Mouse (Mus musculus) brain, embryonic 18.5 days (tissue): ENCODE measurements at regions not wholly inside any gene's neighbourhood (a gene's known extent, or its start where the extent isn't known, plus 50 kb on each side); places are given as distances from the start of the nearest gene placed in this dataset.
A peak's percentile ranks its signal among the peaks of the same experiment; 100 is the strongest.

Experiments used
- DNase-seq: peaks from one replicate; pipeline ENCODE4 v3.0.0-alpha.2; 2012; ENCODE audit warnings: low read depth, low spot score

- no peak for DNase-seq
Observed at GRCm38 (mm10) chr7:111337053-111337452, 254.2 kb upstream of the Eif4g2 start.

- DNase-seq = no peak
Observed at GRCm38 (mm10) chr7:111322901-111323300, 240.1 kb upstream of the Eif4g2 start.

- DNase-seq = no peak
Observed at GRCm38 (mm10) chr7:111319917-111320316, 237.1 kb upstream of the Eif4g2 start.

GRCm38 (mm10) chr7:111316479-111316990 lies 233.7 kb upstream of the Eif4g2 start:
- DNase-seq = no peak

DNA sequence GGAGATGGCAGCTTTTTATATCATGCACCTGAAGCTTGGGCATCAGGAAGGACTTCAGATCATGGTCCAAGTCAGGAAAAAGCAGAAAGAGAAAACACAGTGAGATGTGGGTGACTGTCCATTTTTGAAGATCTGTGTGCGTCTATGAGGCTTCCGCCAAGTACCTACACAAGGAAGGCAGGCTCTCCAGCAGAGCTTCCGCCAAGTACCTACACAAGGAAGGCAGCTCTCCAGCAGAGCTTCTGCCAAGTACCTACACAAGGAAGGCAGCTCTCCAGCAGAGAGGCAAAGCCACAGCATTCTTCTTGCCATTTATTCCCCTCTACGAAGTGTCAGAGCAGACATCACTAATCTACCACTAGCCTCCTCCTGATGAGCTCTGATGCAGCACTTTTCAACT lies 231.1 kb upstream of the Eif4g2 start:
- no peak for DNase-seq

GRCm38 (mm10) chr7:111305196-111305595 lies 222.4 kb upstream of the Eif4g2 start:
- DNase-seq = no peak

DNA sequence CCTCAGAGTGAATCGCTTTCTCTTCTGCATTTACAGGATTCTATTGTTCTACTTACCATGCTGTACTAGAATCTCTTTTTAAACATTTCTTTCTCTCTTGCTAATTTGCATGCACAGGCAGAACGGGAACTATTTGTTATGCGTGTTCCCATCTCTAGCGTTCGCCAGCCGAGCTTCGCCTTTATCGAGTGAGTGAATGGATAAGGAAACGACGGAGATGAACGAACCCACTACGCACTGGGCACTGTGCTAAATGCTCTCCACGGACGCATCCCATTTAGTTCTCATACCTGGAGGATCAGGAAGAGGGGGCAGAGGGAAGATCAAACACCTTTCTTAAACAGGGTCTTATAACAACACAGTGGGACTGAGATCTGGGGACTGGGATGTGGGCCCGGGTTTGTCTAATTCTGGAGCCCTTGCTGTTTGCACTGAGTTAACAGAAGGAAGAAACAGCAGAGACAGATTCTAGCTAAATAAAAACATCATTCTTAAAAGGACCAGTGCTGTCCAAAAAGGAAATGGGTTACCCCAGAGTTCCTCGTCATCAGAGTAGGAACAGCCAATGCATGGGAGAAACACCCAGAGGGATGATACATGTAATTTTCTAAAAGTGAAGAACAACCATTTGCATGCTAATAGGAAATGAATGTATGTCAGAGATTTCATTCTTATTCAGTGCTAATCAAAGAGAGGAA lies 219.1 kb upstream of the Eif4g2 start:
- DNase-seq = peak; percentile 55

- no peak for DNase-seq
Observed at GRCm38 (mm10) chr7:111297174-111297902, 214.5 kb upstream of the Eif4g2 start.

GRCm38 (mm10) chr7:111283411-111283955 lies 200.7 kb upstream of the Eif4g2 start:
- DNase-seq = no peak

- no peak for DNase-seq
Observed at GRCm38 (mm10) chr7:111282314-111282713, 199.5 kb upstream of the Eif4g2 start.

- no peak for DNase-seq
Observed at GRCm38 (mm10) chr7:111277703-111278102, 194.9 kb upstream of the Eif4g2 start.

DNA sequence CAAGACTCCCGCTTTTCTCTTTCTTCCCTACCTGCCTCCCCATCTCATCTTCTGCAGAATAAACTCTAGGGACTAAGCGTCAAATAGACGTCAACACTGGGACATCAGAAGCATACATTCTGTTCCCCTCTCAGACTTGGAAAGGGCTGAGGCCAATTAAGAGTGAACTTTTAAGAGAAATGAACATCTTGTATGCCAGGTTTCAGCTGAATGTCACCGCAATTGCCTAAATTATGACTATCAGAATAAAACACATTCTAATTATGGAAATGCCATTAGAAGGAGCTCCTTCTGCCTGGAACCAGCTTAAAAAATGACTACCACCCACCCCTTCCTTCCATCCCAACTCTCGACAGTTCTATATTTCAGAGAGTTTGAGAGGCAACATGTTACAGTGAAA lies 191.0 kb upstream of the Eif4g2 start:
- DNase-seq = no peak

- no peak for DNase-seq
Observed at GRCm38 (mm10) chr7:111270874-111271273, 188.0 kb upstream of the Eif4g2 start.

DNA sequence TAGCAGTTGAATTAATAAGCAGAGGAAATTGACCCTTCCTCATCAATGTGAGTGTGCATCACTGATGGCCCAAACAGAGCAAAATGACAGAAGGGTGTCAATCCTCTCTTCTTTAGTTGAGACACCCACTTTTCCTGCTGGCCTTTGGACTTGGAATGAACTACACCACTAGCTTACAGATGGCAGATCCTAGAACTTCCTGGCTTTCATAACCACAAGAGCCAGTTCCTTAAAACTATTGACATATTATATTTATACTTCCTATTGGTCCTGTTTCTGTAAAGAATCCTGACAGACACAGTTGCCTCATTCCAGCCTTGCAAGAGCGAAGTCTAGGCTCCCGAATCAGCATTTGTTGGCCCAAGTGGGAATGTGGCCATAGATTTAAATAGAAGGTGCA lies 185.4 kb upstream of the Eif4g2 start:
- no peak for DNase-seq

GRCm38 (mm10) chr7:111263302-111263701 lies 180.5 kb upstream of the Eif4g2 start:
- DNase-seq = no peak

- no peak for DNase-seq
Observed at GRCm38 (mm10) chr7:111259630-111260574, 177.1 kb upstream of the Eif4g2 start.

- no peak for DNase-seq
Observed at GRCm38 (mm10) chr7:111257842-111258241, 175.0 kb upstream of the Eif4g2 start.

DNA sequence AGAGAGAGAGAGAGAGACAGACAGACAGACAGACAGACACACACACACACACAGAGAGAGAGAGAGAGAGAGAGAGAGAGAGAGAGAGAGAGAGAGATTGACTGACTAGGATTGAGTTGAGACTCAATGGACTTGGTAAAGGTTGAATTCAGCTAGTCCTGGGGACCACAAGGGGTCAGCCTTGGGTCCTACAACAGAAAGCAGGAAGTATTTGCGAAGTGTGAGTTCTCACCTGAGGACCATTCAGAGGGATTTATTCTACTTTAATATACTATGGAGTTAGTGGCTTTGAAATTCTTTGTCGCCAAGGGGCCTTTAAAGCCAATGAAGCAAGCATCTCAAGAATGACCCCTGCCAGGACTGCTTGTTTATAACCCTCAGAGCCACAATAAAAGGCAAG lies 173.4 kb upstream of the Eif4g2 start:
- no peak for DNase-seq

GRCm38 (mm10) chr7:111249606-111250005 lies 166.8 kb upstream of the Eif4g2 start:
- peak; percentile 14 for DNase-seq

- no peak for DNase-seq
Observed at GRCm38 (mm10) chr7:111245488-111245887, 162.7 kb upstream of the Eif4g2 start.

GRCm38 (mm10) chr7:111245067-111245466 lies 162.2 kb upstream of the Eif4g2 start:
- DNase-seq = no peak

- DNase-seq = no peak
Observed at GRCm38 (mm10) chr7:111243831-111244230, 161.0 kb upstream of the Eif4g2 start.
